Mouse (Mus musculus) liver, embryonic 16.5 days (tissue): ENCODE measurements at regions not wholly inside any gene's neighbourhood (a gene's known extent, or its start where the extent isn't known, plus 50 kb on each side); places are given as distances from the start of the nearest gene placed in this dataset.
A peak's percentile ranks its signal among the peaks of the same experiment; 100 is the strongest.

Experiments used
- ATAC-seq: fragments of 200-750 bp; cut with Nextera tagmentation; 2 replicates; pipeline ENCODE4 v1.8.0; 2017; ENCODE audit warnings: low read depth, mild to moderate bottlenecking, moderate number of reproducible peaks, moderate library complexity
- H3K27ac ChIP-seq: fragments of 300-500 bp; sonication (generic); 2 replicates; pipeline ENCODE4 v1.5.1; 2014; ENCODE audit warnings: mild to moderate bottlenecking, low read length
- H3K27me3 ChIP-seq: fragments of 300-500 bp; sonication (generic); 2 replicates; pipeline ENCODE4 v1.6.1; 2014; ENCODE audit warnings: low read depth, low read length, mixed read lengths; ENCODE audit not compliant: control insufficient read depth, insufficient read depth
- H3K36me3 ChIP-seq: fragments of 300-500 bp; sonication (generic); 2 replicates; pipeline ENCODE4 v1.6.1; 2014; ENCODE audit warnings: mild to moderate bottlenecking; ENCODE audit not compliant: control insufficient read depth, insufficient read depth
- H3K4me1 ChIP-seq: fragments of 300-500 bp; sonication (generic); 2 replicates; pipeline ENCODE4 v1.6.1; 2014; ENCODE audit warnings: low read depth, low read length, mixed read lengths; ENCODE audit not compliant: control insufficient read depth
- H3K4me2 ChIP-seq: fragments of 300-500 bp; sonication (generic); 2 replicates; pipeline ENCODE4 v1.6.1; 2014; ENCODE audit warnings: low read depth, low read length, mixed read lengths
- H3K4me3 ChIP-seq: fragments of 300-500 bp; sonication (generic); 2 replicates; pipeline ENCODE4 v1.5.1; 2014; ENCODE audit warnings: low read depth, mild to moderate bottlenecking, low read length
- H3K9ac ChIP-seq: fragments of 300-500 bp; sonication (generic); 2 replicates; pipeline ENCODE4 v1.6.1; 2014; ENCODE audit warnings: low read depth, low read length
- H3K9me3 ChIP-seq: fragments of 300-500 bp; sonication (generic); replicated peaks from 2 replicates; pipeline ENCODE4 v1.6.1; 2016; ENCODE audit warnings: low read length; ENCODE audit not compliant: control insufficient read depth
- WGBS: fragments of 180-500 bp; shearing (Covaris S2); extraction: QIAGEN DNeasy Blood & Tissue Kit; methylation state at CpG from one replicate; pipeline ENCODE4 v1.1.7; 2014; ENCODE audit not compliant: insufficient replicate concordance; 5-methylcytosine and 5-hydroxymethylcytosine counted together

DNA sequence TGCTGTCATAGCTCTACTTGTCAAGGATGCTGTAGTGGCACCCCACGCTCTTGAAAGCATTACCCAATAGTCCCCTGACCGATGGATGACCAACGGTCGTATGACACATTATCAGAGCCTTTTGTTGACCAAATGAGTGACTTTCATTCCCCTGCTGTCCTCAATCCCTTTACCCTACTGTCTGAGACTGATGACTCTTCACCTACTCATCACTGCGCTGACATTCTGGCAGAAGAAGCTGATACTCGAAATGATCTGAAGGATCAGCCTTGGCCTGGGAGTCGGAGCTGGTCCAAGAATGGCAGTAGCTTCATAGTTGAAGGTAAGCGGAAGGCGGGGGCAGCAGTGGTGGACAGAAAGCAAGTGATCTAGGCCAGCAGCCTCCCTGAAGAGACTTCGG is 87.7 kb upstream of the Plcl2 start:
- no peaks in the 10 kb centered on the region for H3K9me3 ChIP-seq
- no peaks in the 10 kb centered on the region for H3K27me3 ChIP-seq
- H3K4me2 ChIP-seq = no peak overlapping the region
- WGBS = 86% methylated on average over 10 of the region's 10 CpGs
- ATAC-seq = no peak
- H3K4me3 ChIP-seq = no peak overlapping the region
- no peaks in the 10 kb centered on the region for H3K36me3 ChIP-seq
- no peak overlapping the region for H3K9ac ChIP-seq
- no peak overlapping the region for H3K27ac ChIP-seq
- peaks cover 20% of the 10 kb centered on the region for H3K4me1 ChIP-seq

DNA sequence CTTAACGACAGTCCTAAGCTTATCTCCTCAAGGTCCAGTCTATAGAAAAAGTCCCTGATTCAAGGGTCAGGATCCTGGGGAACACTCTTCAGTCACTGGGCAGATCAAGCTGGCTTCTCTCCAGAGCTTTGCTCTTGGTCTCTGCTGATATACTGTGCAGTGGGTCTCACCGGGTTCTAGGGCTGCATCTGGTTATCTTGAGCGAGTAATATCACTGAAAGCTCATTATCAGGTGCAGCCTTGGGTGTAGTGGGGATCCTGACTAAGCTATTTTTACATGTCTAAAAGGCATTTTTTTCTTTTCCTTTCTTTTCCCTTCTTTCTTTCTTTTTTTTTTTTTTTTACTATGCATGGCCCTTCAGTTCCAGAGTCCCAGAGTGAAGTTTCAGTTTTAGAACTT is 84.1 kb upstream of the Plcl2 start:
- Histone ChIP-seq H3K9me3 (no peaks in the 10 kb centered on the region), H3K9ac (no peak overlapping the region), H3K27ac (peak overlapping the region; percentile 67), H3K36me3 (no peaks in the 10 kb centered on the region), H3K4me2 (peak overlapping the region; percentile 54), H3K4me1 (peaks cover 22% of the 10 kb centered on the region), H3K27me3 (0 out of 2 replicates have a peak, but pooled peaks cover 4% of the 10 kb centered on the region), H3K4me3 (no peak overlapping the region)
- WGBS = 23% methylated on average over 3 of the region's 3 CpGs
- peak; percentile 100 for ATAC-seq

DNA sequence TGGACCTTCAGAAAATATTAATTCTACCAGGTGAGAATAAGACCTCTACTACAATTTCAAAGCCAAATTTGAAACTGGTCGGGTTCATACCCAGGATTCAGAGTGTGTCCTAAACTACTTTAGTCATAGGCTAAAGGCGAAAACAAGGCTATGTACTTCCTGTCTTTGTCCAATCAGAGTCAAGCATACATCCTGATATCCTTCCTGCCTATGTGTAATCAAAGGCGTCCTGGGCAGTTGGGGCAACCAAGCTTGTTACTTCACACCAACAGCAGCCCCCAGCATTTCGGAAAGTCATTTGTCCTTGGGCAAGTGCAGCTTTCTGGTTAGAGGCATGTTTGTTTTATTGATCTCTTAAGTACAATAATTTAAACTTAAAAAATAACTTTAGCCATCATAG is 83.7 kb upstream of the Plcl2 start:
- H3K9ac ChIP-seq = no peak overlapping the region
- H3K4me3 ChIP-seq = no peak overlapping the region
- peak overlapping the region; percentile 67 for H3K27ac ChIP-seq
- peaks cover 22% of the 10 kb centered on the region for H3K4me1 ChIP-seq
- H3K36me3 ChIP-seq = no peaks in the 10 kb centered on the region
- 0 out of 2 replicates have a peak, but pooled peaks cover 4% of the 10 kb centered on the region for H3K27me3 ChIP-seq
- WGBS = 31% methylated on average over 4 of the region's 4 CpGs
- ATAC-seq = peak; percentile 26; the same call in 1 of the 2 replicates
- H3K4me2 ChIP-seq = peak overlapping the region; percentile 54
- H3K9me3 ChIP-seq = no peaks in the 10 kb centered on the region

GRCm38 (mm10) chr17:50426146-50426545 is 83.1 kb upstream of the Plcl2 start:
- ATAC-seq = no peak
- Histone ChIP-seq H3K4me2 (no peak overlapping the region), H3K9ac (no peak overlapping the region), H3K9me3 (no peaks in the 10 kb centered on the region), H3K27me3 (0 out of 2 replicates have a peak, but pooled peaks cover 4% of the 10 kb centered on the region), H3K4me1 (peaks cover 22% of the 10 kb centered on the region), H3K4me3 (no peak overlapping the region), H3K27ac (no peak overlapping the region), H3K36me3 (no peaks in the 10 kb centered on the region)
- 69% methylated on average over 7 of the region's 7 CpGs for WGBS

- no peak overlapping the region for H3K27ac ChIP-seq
- H3K9ac ChIP-seq = no peak overlapping the region
- H3K4me1 ChIP-seq = peaks cover 22% of the 10 kb centered on the region
- H3K36me3 ChIP-seq = no peaks in the 10 kb centered on the region
- 0 out of 2 replicates have a peak, but pooled peaks cover 4% of the 10 kb centered on the region for H3K27me3 ChIP-seq
- no peak overlapping the region for H3K4me3 ChIP-seq
- ATAC-seq = no peak
- no peak overlapping the region for H3K4me2 ChIP-seq
- 46% methylated on average over 10 of the region's 10 CpGs for WGBS
- no peaks in the 10 kb centered on the region for H3K9me3 ChIP-seq
These were observed 81.7 kb upstream of the Plcl2 start for GRCm38 (mm10) chr17:50427331-50428003.

GRCm38 (mm10) chr17:50428004-50428560 is 81.1 kb upstream of the Plcl2 start:
- Histone ChIP-seq H3K4me1 (peaks cover 22% of the 10 kb centered on the region), H3K27me3 (0 out of 2 replicates have a peak, but pooled peaks cover 4% of the 10 kb centered on the region), H3K9me3 (no peaks in the 10 kb centered on the region), H3K27ac (no peak overlapping the region), H3K4me2 (no peak overlapping the region), H3K36me3 (no peaks in the 10 kb centered on the region), H3K9ac (no peak overlapping the region), H3K4me3 (no peak overlapping the region)
- no peak for ATAC-seq
- 45% methylated on average over 5 of the region's 5 CpGs for WGBS

GRCm38 (mm10) chr17:50432559-50432958 is 76.6 kb upstream of the Plcl2 start:
- ATAC-seq = no peak
- 63% methylated on average over 6 of the region's 6 CpGs for WGBS
- no peak overlapping the region for H3K4me3 ChIP-seq
- H3K27ac ChIP-seq = no peak overlapping the region
- 0 out of 2 replicates have a peak, but pooled peaks cover 4% of the 10 kb centered on the region for H3K27me3 ChIP-seq
- H3K4me1 ChIP-seq = peaks cover 4% of the 10 kb centered on the region; the same call in 1 of the 2 replicates
- no peak overlapping the region for H3K4me2 ChIP-seq
- H3K36me3 ChIP-seq = no peaks in the 10 kb centered on the region
- H3K9ac ChIP-seq = no peak overlapping the region
- H3K9me3 ChIP-seq = no peaks in the 10 kb centered on the region

DNA sequence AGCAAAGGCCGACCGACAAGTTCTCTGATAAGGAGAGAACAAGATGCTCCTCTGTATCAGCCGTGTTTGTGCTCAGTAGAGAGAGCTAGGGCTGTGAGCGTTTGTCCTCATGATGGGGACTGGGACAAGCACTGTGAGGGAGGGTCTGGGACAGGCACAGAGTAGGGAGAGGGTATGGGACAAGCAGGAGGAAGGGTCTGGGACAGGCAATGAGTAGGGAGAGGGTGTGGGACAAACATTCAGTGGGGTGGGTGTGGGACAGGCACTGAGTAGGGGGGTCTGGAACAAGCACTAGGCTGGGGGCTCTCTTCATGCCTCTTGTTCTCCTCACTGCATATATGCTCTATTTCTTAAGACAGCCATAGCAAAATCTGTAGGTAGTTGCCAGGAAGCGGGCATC is 70.2 kb upstream of the Plcl2 start:
- ATAC-seq = no peak
- no peak overlapping the region for H3K4me2 ChIP-seq
- H3K36me3 ChIP-seq = no peaks in the 10 kb centered on the region
- H3K4me1 ChIP-seq = peaks cover 5% of the 10 kb centered on the region
- WGBS = 62% methylated on average over 5 of the region's 5 CpGs
- no peak overlapping the region for H3K9ac ChIP-seq
- H3K9me3 ChIP-seq = no peaks in the 10 kb centered on the region
- no peak overlapping the region for H3K4me3 ChIP-seq
- no peak overlapping the region for H3K27ac ChIP-seq
- no peaks in the 10 kb centered on the region for H3K27me3 ChIP-seq

DNA sequence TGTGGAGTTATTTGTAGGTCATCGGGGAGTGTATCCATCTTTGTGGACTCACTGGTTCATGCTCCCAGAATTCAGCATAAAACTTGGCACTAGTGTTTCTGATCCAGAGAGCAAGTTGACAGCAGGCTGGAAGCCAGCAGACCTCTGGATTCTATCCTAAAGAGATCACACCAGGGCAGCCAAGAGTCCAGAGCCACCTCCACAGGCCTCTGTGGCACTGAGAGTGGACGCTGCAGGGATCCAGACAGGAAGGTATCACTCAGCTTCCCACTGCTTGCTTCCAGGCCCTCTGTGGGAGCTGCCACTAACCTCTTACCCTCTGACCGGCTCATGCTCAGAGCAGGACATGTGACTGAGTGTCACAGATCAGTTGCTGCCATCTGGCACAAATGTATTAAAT is 69.8 kb upstream of the Plcl2 start:
- Histone ChIP-seq H3K9ac (no peak overlapping the region), H3K36me3 (no peaks in the 10 kb centered on the region), H3K27me3 (no peaks in the 10 kb centered on the region), H3K4me1 (peaks cover 5% of the 10 kb centered on the region), H3K9me3 (no peaks in the 10 kb centered on the region), H3K4me2 (no peak overlapping the region), H3K4me3 (no peak overlapping the region), H3K27ac (no peak overlapping the region)
- no peak for ATAC-seq
- WGBS = 68% methylated on average over 3 of the region's 3 CpGs
